In the genomic region with DNA sequence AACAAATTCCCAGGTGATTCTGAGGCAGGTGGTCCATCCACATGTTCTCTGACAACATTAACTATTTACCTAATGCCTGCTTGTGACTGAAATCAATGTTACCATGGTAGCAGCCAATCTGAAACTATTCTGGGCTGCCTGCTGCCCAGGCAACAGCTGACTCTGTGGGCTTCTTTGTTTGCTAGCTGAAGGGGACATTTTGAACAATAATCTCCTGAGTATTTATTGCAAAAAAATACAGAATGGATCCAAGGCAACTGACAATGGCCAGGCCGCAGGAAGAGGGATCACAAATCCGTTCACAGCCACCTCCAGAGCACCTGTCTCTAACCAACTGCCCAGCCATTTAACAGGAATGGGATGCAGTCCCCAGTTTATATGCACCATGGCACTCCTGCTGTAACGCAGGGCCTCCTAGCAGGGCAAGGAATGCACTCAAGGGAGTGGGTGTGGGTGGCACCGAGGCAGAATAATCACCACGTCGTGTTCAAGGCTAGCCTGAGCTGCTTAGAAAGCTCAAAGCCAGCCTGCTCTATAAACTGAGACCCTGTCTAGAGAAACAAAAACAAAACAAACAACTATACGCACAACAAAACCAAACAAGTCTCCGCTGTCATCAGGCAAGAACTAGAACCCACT, we compare ENCODE assay signal across 9 mouse cellular contexts. TPM values are rescaled to one million over a fixed set of nuclear protein-coding genes. Genes with fewer than 3 reads are reported as not detected.
DNase-seq lines count a peak whose midpoint lies in the region; TF ChIP-seq lines count a peak whose summit lies in the region.
"Had no signal": no experiment of that assay in that cellular context is flagged by ENCODE, and none has a peak within 500 bp of the region (broad histone marks: within the 10 kb centered on the region; RNA-seq: fewer than 3 reads in every experiment).

No protein-coding gene starts in this region.

- no peaks in the 10 kb centered on the region for H3K27me3 ChIP-seq in forebrain, embryonic 10.5 days (ENCODE audit: poor library complexity, severe bottlenecking)
- H3K27me3 ChIP-seq: kidney, embryonic 15.5 days had no signal

- no peak overlapping the region for H3K4me3 ChIP-seq in layer of hippocampus, adult 2 months
- no peak overlapping the region for H3K4me3 ChIP-seq in forebrain, embryonic 10.5 days
- H3K4me3 ChIP-seq in olfactory bulb, adult 2 months (ENCODE audit: insufficient read depth, low read depth, low read length), result no peak overlapping the region
- H3K4me3 ChIP-seq: kidney, embryonic 15.5 days had no signal

- peak overlapping the region; percentile 96 for H3K27ac ChIP-seq in layer of hippocampus, adult 2 months
- H3K27ac ChIP-seq in forebrain, embryonic 10.5 days, result peak overlapping the region; percentile 83
- H3K27ac ChIP-seq in olfactory bulb, adult 2 months (ENCODE audit: insufficient read depth, low read depth, low read length), result peak overlapping the region; percentile 94

- TF ChIP-seq CTCF in layer of hippocampus, adult 2 months (conservative IDR thresholded peaks at IDR 0.05), result no peak
- no peak for TF ChIP-seq CTCF in olfactory bulb, adult 2 months (IDR thresholded peaks at IDR 0.05; ENCODE audit: insufficient read depth, low read depth, low read length)

- H3K36me3 ChIP-seq in forebrain, embryonic 10.5 days (replicated peaks), result no peaks in the 10 kb centered on the region
- H3K36me3 ChIP-seq: kidney, embryonic 15.5 days had no signal

- 58% methylated on average over 8 of the region's 8 CpGs for WGBS in forebrain, embryonic 10.5 days
- WGBS in olfactory bulb, adult 2 months, result 29% methylated on average over 8 of the region's 8 CpGs

- DNase-seq in layer of hippocampus, adult 2 months (ENCODE audit: low spot score in 2 of 2), result peak; percentile 42 to 51
- DNase-seq in layer of hippocampus, postnatal 25 days (ENCODE audit: extremely low spot score in 1 of 2, low spot score in 1 of 2), result no peak
- DNase-seq in forebrain, embryonic 10.5 days (ENCODE audit: extremely low spot score, low spot score), result no peak
- peak; percentile 34 to 45 for DNase-seq in layer of hippocampus, postnatal 36 days
- DNase-seq in kidney, adult 9 months, result no peak
- DNase-seq in thymus, postnatal 14 days, result no peak
- no peak for DNase-seq in kidney, postnatal 36 days

- H3K9me3 ChIP-seq in forebrain, embryonic 10.5 days, result no peaks in the 10 kb centered on the region
- H3K9me3 ChIP-seq: kidney, embryonic 15.5 days had no signal

- peaks cover 27% of the 10 kb centered on the region for H3K4me1 ChIP-seq in forebrain, embryonic 10.5 days
- peaks cover 40% of the 10 kb centered on the region for H3K4me1 ChIP-seq in olfactory bulb, adult 2 months (ENCODE audit: control insufficient read depth, insufficient read depth, low read length)

- no peak for TF ChIP-seq POLR2A in olfactory bulb, adult 2 months (IDR thresholded peaks at IDR 0.05; ENCODE audit: insufficient read depth, low read depth, low read length)

RNA-seq across cellular contexts. Expression of gene Ina, which starts 43.3 kb away (rescaled TPM):
- 100 to 1,000 TPM; 170 to 180 TPM for total RNA-seq in layer of hippocampus, adult 2 months (2021)
- total RNA-seq in layer of hippocampus, postnatal 25 days (2021), result 100 to 1,000 TPM; 178 to 189 TPM
- polyA plus RNA-seq in forebrain, embryonic 10.5 days (2016; fragmentation: Nextera tagmentation; extraction: Ambion mirVana), result 9.1 and 15.8 TPM in 2 replicates
- total RNA-seq in layer of hippocampus, postnatal 36 days (2021), result 100 to 1,000 TPM; 183 to 189 TPM
- polyA plus RNA-seq in olfactory bulb, adult 2 months (2012; ENCODE audit: insufficient read depth, insufficient read length, low replicate concordance, missing spikeins), result not detected in 2 replicates

RNA-seq across cellular contexts. Expression of gene Nt5c2, which starts 43.8 kb away (rescaled TPM):
- total RNA-seq in layer of hippocampus, adult 2 months (2021), result 10 to 100 TPM; 80.9 to 84.4 TPM
- 10 to 100 TPM; 70.7 to 71.1 TPM for total RNA-seq in layer of hippocampus, postnatal 25 days (2021)
- 70.5 and 71.1 TPM in 2 replicates for polyA plus RNA-seq in forebrain, embryonic 10.5 days (2016; fragmentation: Nextera tagmentation; extraction: Ambion mirVana)
- 10 to 100 TPM; 69.8 to 84.2 TPM for total RNA-seq in layer of hippocampus, postnatal 36 days (2021)
- not detected in 2 replicates for polyA plus RNA-seq in olfactory bulb, adult 2 months (2012; ENCODE audit: insufficient read depth, insufficient read length, low replicate concordance, missing spikeins)

Comparison
In these comparisons a context has a peak if more than half of its experiments do, and no peak if none do; other contexts are left out.
1. DNase-seq: peak in layer of hippocampus, adult 2 months (2 of 2) and layer of hippocampus, postnatal 36 days (2 of 2); none in layer of hippocampus, postnatal 25 days (0 of 2), forebrain, embryonic 10.5 days (single experiment), kidney, adult 9 months (single experiment), thymus, postnatal 14 days (single experiment) and kidney, postnatal 36 days (0 of 2).
2. Peak in every context shown above with its lines, with median percentiles within 50 percentile points of each other: H3K27ac ChIP-seq.